Mouse (Mus musculus) 3T3-L1 (cell line): ENCODE data around the gene Sike1.

ENCODE experiments used
- DNase-seq: peaks from one replicate; pipeline ENCODE4 v3.0.0-alpha.2; 2015; ENCODE audit warnings: low read depth, low spot score

Gene Sike1

DNA sequence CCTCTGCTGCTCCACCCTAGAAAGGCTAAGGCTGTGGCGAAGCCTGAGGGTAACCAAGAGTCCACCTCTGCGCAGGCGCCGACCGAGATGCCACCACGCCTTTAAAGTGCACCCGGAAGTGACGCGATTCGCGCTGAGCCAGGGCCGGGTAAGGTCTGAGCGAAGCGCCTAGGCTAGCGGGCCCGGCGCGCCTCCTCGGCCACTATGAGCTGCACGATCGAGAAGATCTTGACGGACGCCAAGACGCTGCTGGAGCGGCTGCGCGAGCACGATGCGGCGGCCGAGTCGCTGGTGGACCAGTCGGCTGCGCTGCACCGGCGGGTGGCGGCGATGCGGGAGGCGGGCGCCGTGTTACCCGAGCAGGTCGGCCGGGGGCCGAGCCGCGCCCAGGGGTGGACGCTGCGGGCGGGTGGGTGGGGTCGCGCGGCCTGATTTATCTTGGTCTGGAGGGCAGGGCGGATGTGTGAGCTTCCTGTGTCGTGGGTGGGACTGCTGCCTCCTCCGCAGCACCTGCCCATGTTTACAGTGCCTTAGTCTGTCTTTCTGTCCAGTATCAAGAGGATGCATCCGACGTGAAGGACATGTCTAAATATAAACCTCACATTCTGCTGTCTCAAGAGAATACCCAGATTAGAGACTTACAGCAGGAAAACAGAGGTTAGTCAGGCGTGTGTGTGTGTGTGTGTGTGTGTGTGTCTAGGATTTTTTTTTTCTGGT lies at the start of gene Sike1:
Gene Sike1, plus strand, starts transcription at position 104 of the 717 bp plus-strand sequence.
- DNase-seq = peak; percentile 96

DNA sequence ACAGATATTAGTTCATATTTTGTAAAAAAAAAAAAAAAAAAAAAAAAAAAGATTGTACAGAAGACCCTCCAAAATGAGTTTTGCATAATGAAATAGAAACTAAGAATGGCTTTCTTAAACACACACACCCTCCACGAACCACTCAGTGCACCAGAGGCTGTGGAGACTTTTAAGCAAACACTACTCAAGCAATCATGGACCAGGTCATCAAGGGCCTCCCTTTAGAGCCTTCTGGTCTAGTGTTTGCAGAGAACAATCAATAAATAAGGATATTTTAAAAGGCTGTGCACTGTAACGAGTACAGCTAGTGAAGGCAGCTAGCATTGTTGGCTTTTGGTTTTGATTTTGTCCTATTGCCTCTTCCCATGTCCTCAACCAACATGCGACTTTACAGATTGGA lies 49.2 kb upstream of the Sike1 start:
- DNase-seq = no peak

- DNase-seq = no peak
These were observed 48.6 kb upstream of the Sike1 start for GRCm38 (mm10) chr3:102946861-102947260.

- no peak for DNase-seq
These were observed 41.0 kb upstream of the Sike1 start for GRCm38 (mm10) chr3:102954476-102954875.

- DNase-seq = no peak
These were observed 40.4 kb upstream of the Sike1 start for GRCm38 (mm10) chr3:102955143-102955542.

DNA sequence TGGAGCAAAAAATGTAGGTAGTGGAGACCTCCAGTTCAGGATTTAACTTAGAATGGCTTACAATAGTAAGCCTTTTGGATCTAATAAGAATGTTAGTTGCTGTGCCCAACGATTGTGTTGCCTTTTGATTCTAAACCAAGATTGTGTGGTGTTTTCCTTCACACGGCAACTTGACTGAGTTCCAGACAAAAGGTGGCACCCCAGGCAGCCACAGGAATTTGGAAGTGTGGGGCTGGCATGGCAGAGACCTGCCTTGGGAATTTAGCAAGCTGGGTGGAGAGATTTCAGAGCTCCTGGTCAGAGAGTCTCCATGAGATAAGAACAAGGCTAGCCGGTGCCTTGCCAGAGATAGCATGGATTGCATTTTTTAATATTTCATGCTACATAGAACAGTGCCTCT lies 39.9 kb upstream of the Sike1 start:
- no peak for DNase-seq

- DNase-seq = no peak
These were observed 31.5 kb upstream of the Sike1 start, which contains the start of gene Nr1h5 for GRCm38 (mm10) chr3:102964033-102964432. Gene Nr1h5 (minus strand): TSS chr3:102964133.

DNA sequence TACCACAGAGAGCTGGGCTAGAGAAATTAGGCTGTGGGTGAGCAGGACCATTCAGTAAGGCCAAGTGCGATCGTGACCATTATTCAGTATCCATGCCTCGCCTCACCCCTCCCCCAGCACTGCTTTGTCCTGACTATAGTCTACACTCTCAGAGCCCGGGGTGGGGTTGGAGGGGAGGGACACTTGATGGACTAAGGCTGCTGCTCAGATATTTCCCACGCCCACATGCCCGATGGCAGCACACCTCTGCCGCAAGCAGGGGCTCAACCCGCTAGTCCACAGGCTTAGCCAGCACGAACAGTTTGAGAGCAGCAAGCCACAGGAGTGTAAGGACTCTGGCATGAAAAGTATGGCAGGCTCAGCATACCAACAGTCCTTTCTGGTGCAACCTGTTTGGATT lies 25.4 kb upstream of the Sike1 start:
- DNase-seq = no peak

- peak; percentile 43 for DNase-seq
These were observed 25.0 kb upstream of the Sike1 start for GRCm38 (mm10) chr3:102970508-102970907.

GRCm38 (mm10) chr3:102976906-102977305 lies 18.6 kb upstream of the Sike1 start:
- DNase-seq = no peak

DNA sequence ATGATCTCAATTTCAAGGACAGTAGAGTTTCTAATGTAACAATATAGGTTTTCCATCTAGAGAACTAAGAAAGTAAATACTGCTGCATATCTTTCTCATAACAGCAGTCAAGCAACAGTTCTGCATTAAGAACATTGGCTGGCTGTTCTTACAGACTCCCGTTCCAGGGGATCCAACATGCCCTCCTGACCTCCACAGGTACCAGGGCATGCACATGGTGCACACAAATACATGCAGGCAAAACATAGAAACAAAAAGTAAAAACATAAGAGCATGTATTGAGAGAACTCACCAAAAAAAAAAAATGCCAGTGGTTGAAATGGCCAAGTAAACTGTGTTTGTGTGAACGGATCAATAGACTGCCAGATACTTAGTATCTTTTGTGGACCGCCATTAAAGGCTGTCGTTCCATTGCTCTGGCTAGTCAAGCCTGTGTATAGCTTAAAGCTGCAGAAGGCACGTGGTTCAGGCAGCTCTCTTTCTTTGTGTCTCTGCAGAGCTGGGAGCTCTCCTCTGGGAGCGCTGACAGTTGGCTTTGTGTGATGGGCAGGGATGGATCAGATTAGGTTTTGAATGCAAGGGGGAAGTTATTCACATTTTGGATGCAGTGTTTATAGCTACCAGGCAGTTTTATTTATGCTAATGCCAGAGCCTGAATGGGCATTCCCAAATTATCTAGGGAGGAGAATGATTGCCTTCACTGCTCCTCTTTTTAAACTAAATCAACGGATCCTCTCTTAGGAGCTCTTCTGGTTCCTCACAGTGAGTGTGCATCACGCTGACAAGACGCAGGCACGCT lies 15.8 kb upstream of the Sike1 start:
- DNase-seq = no peak

DNA sequence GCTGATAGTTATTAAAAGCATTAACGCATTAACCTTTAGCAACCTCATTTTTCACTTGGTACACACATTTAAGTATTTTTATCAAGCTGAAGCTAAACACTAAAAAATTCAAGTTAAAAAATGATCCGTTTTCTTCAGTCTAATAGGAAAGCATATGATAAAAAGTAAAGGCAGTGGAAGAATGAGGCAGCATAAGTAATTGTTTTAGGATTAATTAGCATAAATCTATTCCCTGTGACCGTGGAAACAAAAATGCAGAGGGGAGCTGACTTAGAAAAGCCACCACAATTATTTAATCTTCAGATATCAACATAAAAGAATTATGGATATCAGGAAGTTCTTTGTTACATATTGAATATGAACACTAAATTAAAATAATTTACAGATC lies 15.2 kb upstream of the Sike1 start:
- no peak for DNase-seq

- DNase-seq = no peak
These were observed 4.5 kb upstream of the Sike1 start for GRCm38 (mm10) chr3:102991041-102991440.

DNA sequence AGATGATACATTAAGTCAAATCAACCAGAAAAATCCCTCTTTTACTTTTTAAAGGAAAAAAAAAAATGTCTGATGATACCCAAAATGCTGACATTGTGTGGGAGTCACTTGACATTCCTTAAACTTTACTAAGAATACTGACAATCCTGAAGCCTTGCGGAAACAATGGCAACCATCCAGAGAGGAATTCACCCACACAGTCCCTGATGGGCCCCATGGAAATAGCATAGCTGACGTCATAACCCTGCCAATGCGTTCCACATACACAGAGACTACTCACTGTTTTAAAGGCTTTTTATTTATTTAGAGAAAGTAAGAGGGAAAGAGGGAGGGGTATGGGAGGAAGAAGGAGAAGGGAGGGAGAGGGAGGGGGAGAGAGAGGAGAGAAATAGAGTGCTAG lies 2.6 kb upstream of the Sike1 start:
- DNase-seq = peak; percentile 97

- no peak for DNase-seq
These were observed 289 bp upstream of the Sike1 start for GRCm38 (mm10) chr3:102995233-102995604.

DNA sequence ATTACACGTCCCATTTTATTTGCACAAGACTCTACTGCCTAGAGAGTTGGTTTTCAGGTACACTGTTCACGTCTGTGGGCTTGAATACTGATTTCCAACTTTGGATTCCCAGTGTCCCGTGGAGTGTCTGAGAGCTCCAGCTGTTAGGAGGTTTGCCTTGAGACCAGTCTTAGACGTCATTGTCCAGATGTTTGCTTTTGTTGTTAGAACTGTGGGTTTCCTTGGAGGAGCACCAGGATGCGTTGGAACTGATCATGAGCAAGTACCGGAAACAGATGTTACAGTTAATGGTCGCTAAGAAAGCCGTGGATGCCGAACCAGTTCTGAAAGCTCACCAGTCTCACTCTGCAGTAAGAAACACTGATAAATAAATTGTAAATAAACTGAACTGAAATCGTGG lies 1.5 kb downstream of the Sike1 start:
- DNase-seq = peak; percentile 47

DNA sequence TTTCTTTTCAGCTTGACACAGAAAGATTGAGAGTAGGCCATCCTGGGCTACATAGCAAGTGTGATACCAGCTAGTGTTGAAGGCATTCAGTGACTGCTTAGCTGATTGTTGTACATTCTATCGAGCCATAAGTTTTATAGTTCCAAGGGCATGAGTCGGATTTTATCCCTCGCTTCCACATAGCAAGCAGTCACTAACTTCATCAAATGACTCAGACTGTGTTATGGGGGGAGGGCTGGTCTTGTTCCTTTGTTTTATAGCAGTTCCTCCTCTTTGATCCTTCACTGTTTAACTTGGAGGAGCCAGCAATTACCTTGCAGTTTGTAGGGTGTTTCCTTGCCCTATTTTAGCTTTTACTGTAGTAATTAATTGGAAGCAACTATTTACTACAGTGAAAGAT lies 2.1 kb downstream of the Sike1 start:
- peak; percentile 72 for DNase-seq

- no peak for DNase-seq
These were observed 6.1 kb downstream of the Sike1 start for GRCm38 (mm10) chr3:103001595-103001994.

GRCm38 (mm10) chr3:103017350-103017749 lies 21.8 kb downstream of the Sike1 start:
- DNase-seq = no peak

DNA sequence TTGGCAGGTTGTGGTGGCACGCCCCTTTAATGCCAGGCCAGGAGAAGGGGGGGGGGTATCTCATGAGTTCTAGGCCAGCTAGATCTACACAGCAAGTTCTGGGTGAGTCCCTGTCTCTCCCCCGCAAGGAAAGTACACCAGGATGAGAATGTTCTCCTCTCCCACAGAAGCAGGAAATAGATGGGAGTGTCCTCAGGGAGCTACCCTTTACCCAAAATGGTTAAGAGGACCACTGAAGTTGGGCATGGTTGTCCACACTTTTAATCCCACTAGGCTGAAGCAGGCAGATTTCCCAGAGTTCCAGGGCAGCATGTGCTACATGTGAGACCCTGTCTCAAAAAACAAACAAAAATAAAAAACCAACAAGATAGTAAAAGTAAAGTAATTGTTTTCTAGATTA lies 24.0 kb downstream of the Sike1 start:
- DNase-seq = peak; percentile 20

DNA sequence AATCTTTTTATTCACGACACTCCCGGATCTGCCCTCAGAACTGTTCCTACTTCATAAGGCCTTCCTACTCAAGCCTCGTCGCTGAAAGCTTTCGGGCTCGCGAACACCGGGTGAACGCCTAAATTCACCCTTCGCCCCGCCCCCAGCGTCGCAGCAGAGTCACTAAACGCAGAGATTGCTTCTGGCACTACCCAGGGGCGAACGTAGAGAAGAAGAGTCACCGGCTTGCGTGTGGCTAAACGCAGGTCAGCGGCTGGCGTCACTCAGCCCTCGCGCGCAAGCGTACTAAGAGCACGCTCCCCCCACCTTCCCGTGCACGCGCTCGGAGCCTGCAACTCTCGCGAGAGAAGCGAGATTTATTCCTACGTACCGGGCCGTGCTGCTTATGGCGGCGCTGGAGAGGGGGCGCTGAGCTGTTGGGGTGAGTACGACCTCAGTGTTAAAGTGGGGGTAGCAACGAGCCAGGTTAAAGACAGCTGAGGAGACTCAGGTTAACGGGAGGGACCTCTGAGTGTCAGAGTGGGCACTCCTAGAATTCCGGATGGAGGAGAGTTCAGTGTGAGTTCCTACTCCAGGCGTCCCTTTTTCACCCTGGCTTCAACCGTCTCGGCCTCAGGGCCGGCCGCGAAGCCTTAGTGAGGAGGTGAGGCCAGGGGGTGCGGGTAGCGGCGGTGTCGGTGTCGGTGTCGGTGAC lies 24.9 kb downstream of the Sike1 start, which contains the start of gene Csde1:
Gene Csde1, plus strand, starts transcription at position 178 of the 694 bp plus-strand sequence.
- peak; percentile 99 for DNase-seq

DNA sequence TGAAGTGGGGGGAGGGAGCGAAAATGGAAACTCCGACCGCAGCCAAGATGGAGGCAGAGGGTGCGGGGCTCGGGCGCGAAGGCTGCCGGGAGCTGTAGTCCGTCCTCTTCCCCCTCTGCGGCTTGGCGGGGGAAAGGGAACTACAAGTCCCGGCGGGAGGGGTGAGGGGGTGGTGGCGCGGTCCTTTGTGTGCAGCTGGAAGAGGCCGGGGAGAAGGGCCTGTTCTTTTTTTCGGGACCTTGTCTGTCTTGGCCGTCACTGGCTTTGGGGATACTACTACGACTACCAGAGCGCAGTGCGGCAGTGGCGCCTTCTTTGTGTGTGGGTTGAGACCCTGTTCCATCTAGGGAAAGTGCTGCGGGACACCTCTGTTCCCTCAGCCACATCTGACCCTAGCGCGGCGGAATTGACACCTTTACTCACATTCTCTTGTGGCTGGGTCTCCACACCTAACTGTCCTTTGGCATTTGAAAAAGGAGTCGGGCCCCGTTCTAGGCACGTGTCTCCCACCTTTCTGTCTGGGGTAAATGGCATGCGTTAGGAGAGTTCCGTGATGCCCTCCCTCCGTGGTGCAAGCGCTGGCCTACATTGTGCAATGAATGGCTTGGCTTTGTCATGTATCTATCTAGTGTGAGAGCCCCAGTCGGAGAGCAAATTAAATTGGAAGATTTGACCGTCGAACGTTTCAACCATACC lies 25.6 kb downstream of the Sike1 start:
- peak; percentile 91 for DNase-seq
